Mouse (Mus musculus): ENCODE measurements at regions not wholly inside any gene's neighbourhood (a gene's known extent, or its start where the extent isn't known, plus 50 kb on each side); places are given as distances from the start of the nearest gene placed in this dataset.

GRCm38 (mm10) chr14:100619656-100620030, 335.2 kb upstream of the Klf12 start:
- Histone ChIP-seq H3K9me3 (ENCODE audit: low read length) (no peaks in the 10 kb centered on the region), H3K9ac (replicated peaks; ENCODE audit: low read depth) (no peak overlapping the region), H3K36me3 (ENCODE audit: insufficient read depth, low read length) (no peaks in the 10 kb centered on the region), H3K4me1 (ENCODE audit: insufficient read depth, low read depth, low read length) (no peaks in the 10 kb centered on the region), H3K27me3 (replicated peaks; ENCODE audit: insufficient read depth, low read length) (no peaks in the 10 kb centered on the region), H3K4me2 (replicated peaks; ENCODE audit: low read depth, low read length) (no peak overlapping the region), H3K27ac (ENCODE audit: low read length) (no peak overlapping the region), H3K4me3 (ENCODE audit: low read depth, low read length) (no peak overlapping the region)
- 68% methylated on average over 1 of the region's 1 CpGs for WGBS
- DNase-seq (ENCODE audit: low spot score) (no peak), ATAC-seq (no peak)
- no peak for TF ChIP-seq EP300 (IDR thresholded peaks at IDR 0.05)
- no peak for TF ChIP-seq CTCF (IDR thresholded peaks at IDR 0.05)

DNA sequence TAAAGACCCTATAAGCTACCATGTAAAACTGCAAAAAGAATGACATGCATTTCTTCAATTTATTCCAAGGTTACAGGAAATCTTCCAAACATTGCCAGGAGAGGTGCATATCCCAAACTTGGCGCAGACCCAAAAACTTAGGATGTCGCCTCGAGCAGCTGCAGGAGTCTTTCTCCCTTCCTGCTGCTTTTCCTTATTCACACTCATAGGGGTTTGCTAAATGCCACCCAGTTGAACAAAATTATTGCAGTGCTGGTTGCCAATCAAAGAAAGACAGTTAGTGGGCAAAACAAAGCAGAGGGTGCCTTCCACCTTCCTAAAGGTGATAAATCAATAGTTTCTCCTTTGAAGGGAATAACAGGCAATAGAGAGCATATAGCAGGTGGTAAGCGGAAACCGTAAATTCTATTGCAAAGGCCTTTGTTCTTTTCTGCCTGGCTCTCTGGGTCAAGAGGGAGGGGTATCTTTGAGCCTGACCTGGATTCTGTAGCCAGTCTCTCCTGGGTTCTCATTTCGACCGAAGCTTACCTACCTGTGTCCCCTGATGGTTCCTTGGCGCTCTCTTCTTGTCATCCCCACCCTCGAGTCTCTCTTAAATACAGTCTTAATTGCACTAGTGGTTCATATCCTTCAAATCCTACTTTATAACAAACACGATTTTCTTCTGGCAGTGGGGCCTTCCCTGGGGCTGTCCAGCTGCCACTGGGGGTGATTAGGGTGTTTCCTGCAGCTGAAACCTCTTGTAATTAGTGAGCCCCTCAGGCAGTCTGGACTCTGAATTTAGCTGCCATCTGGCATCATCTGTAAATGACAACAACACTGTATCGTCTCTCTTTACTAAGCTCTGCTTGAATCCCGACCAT, 334.5 kb upstream of the Klf12 start:
- H3K27ac ChIP-seq (ENCODE audit: low read length), result no peak overlapping the region
- 62% methylated on average over 12 of the region's 12 CpGs for WGBS
- no peaks in the 10 kb centered on the region for H3K9me3 ChIP-seq (ENCODE audit: low read length)
- TF ChIP-seq CTCF (IDR thresholded peaks at IDR 0.05) (no peak), EP300 (IDR thresholded peaks at IDR 0.05) (no peak)
- H3K4me2 ChIP-seq (replicated peaks; ENCODE audit: low read depth, low read length), result no peak overlapping the region
- no peaks in the 10 kb centered on the region for H3K27me3 ChIP-seq (replicated peaks; ENCODE audit: insufficient read depth, low read length)
- H3K4me1 ChIP-seq (ENCODE audit: insufficient read depth, low read depth, low read length), result no peaks in the 10 kb centered on the region
- no peak for DNase-seq (ENCODE audit: low spot score)
- no peak overlapping the region for H3K9ac ChIP-seq (replicated peaks; ENCODE audit: low read depth)
- no peaks in the 10 kb centered on the region for H3K36me3 ChIP-seq (ENCODE audit: insufficient read depth, low read length)
- no peak overlapping the region for H3K4me3 ChIP-seq (ENCODE audit: low read depth, low read length)
- no peak for ATAC-seq

DNA sequence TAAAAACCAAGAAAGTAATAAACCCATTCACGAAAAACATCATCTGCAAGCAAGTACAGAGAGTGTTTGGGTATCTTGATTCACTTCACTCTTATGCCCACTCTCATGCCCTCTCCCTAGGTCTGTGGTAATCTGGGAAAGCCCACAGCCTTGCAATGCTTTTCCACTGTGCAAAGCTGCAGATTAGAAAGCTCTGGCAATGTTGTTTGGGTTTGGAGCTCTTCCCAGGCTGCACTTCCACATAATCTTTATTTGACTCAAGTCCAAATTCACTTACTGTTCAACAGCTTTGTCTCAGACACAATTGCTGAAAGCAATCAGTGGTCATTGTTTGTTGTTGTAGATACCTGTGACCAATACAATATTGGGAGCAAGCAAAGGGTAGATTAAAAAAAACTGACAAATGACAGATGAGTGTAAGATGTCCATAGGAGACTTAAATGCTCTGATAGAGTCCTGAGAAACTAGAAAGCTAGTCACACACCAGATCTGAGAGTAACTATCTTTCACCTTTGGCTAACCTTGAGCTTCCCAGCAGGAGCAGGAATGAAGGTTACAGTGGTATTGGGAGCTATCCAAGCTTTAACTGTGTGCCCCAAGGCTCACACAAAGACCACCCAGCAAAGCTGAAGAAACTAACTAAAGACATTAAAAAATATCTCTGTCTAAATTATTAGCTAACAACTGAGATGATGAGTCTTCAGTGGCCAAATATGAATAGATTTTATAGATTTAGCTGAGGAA, 325.7 kb upstream of the Klf12 start:
- DNase-seq (ENCODE audit: low spot score) (peak; percentile 12), ATAC-seq (no peak)
- H3K4me1 ChIP-seq (ENCODE audit: insufficient read depth, low read depth, low read length), result no peaks in the 10 kb centered on the region
- TF ChIP-seq CTCF (IDR thresholded peaks at IDR 0.05), result no peak
- no peak for TF ChIP-seq EP300 (IDR thresholded peaks at IDR 0.05)
- H3K4me3 ChIP-seq (ENCODE audit: low read depth, low read length), result no peak overlapping the region
- no peaks in the 10 kb centered on the region for H3K36me3 ChIP-seq (ENCODE audit: insufficient read depth, low read length)
- H3K9ac ChIP-seq (replicated peaks; ENCODE audit: low read depth), result no peak overlapping the region
- no peaks in the 10 kb centered on the region for H3K9me3 ChIP-seq (ENCODE audit: low read length)
- 83% methylated on average over 1 of the region's 1 CpGs for WGBS
- no peak overlapping the region for H3K4me2 ChIP-seq (replicated peaks; ENCODE audit: low read depth, low read length)
- no peak overlapping the region for H3K27ac ChIP-seq (ENCODE audit: low read length)
- no peaks in the 10 kb centered on the region for H3K27me3 ChIP-seq (replicated peaks; ENCODE audit: insufficient read depth, low read length)

- ATAC-seq (no peak), DNase-seq (ENCODE audit: low spot score) (peak; percentile 24)
- TF ChIP-seq EP300 (IDR thresholded peaks at IDR 0.05) (no peak), CTCF (IDR thresholded peaks at IDR 0.05) (no peak)
- H3K27ac ChIP-seq (ENCODE audit: low read length), result no peak overlapping the region
- no peaks in the 10 kb centered on the region for H3K9me3 ChIP-seq (ENCODE audit: low read length)
- WGBS, result 68% methylated on average over 4 of the region's 4 CpGs
- no peak overlapping the region for H3K4me3 ChIP-seq (ENCODE audit: low read depth, low read length)
- no peaks in the 10 kb centered on the region for H3K27me3 ChIP-seq (replicated peaks; ENCODE audit: insufficient read depth, low read length)
- H3K4me1 ChIP-seq (ENCODE audit: insufficient read depth, low read depth, low read length), result no peaks in the 10 kb centered on the region
- no peak overlapping the region for H3K4me2 ChIP-seq (replicated peaks; ENCODE audit: low read depth, low read length)
- no peaks in the 10 kb centered on the region for H3K36me3 ChIP-seq (ENCODE audit: insufficient read depth, low read length)
- no peak overlapping the region for H3K9ac ChIP-seq (replicated peaks; ENCODE audit: low read depth)
These were observed 322.6 kb upstream of the Klf12 start for GRCm38 (mm10) chr14:100607109-100607508.

DNA sequence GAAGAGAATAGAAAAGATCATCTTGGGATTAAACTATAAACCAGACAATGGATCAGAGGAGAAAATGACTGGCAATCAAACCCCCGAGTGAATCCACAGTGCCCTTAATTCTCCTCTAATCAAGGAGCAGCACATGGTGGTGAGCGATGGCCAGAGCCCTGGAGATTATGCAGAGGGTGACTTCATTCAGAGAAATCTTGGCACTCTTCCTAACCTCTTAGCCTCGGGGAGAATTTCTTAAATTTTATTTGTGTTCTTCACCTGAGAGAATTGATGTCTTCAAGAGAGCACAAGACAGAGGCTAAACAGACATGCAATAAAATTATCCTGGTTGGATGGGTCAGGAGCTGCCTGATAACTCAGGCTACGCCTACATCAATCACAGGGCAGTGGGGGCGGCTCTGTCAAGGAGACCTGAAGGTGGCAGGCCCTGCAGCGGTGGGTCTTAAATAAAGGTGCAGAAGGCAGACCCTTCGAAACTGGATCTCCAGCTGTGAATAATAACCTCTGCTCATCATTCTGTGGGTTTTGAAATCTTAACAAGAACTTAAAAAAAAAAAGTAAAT, 316.5 kb upstream of the Klf12 start:
- Histone ChIP-seq H3K9ac (replicated peaks; ENCODE audit: low read depth) (no peak overlapping the region), H3K27me3 (replicated peaks; ENCODE audit: insufficient read depth, low read length) (no peaks in the 10 kb centered on the region), H3K4me3 (ENCODE audit: low read depth, low read length) (no peak overlapping the region), H3K36me3 (ENCODE audit: insufficient read depth, low read length) (no peaks in the 10 kb centered on the region), H3K27ac (ENCODE audit: low read length) (no peak overlapping the region), H3K4me2 (replicated peaks; ENCODE audit: low read depth, low read length) (no peak overlapping the region), H3K9me3 (ENCODE audit: low read length) (no peaks in the 10 kb centered on the region), H3K4me1 (ENCODE audit: insufficient read depth, low read depth, low read length) (no peaks in the 10 kb centered on the region)
- 45% methylated on average over 7 of the region's 7 CpGs for WGBS
- no peak for DNase-seq (ENCODE audit: low spot score)
- no peak for ATAC-seq
- TF ChIP-seq EP300 (IDR thresholded peaks at IDR 0.05) (no peak), CTCF (IDR thresholded peaks at IDR 0.05) (no peak)

DNA sequence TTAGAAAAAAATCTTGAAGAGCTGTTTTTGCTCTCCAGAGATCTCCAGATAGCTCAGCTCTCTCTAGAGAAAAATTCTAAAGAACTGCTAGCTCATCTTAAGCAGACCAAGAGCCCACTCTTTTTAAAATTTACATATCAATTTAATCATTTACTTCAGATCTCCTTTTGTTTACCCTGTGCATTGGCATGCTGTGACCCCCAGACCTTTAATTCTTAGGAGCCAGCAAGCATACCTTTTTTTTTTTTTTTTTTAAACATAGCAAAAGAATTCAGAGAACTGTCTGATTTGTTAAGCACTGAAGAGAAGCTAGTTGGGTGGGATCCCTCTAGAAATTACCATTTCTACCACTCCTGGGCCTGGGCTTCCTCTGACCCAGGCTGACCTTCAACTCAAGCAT, 285.5 kb upstream of the Klf12 start:
- TF ChIP-seq CTCF (IDR thresholded peaks at IDR 0.05) (no peak), EP300 (IDR thresholded peaks at IDR 0.05) (no peak)

More for the DNA sequence above, 285.5 kb upstream of the Klf12 start:
- Histone ChIP-seq H3K4me3 (ENCODE audit: low read depth, low read length) (no peak overlapping the region), H3K27ac (ENCODE audit: low read length) (no peak overlapping the region), H3K4me1 (ENCODE audit: insufficient read depth, low read depth, low read length) (no peaks in the 10 kb centered on the region), H3K36me3 (ENCODE audit: insufficient read depth, low read length) (no peaks in the 10 kb centered on the region), H3K9me3 (ENCODE audit: low read length) (no peaks in the 10 kb centered on the region), H3K4me2 (replicated peaks; ENCODE audit: low read depth, low read length) (no peak overlapping the region), H3K27me3 (replicated peaks; ENCODE audit: insufficient read depth, low read length) (no peaks in the 10 kb centered on the region), H3K9ac (replicated peaks; ENCODE audit: low read depth) (no peak overlapping the region)
- ATAC-seq (no peak), DNase-seq (ENCODE audit: low spot score) (no peak)

Measured in lung, postnatal 0 days (tissue).